Mouse (Mus musculus): ENCODE measurements at regions not wholly inside any gene's neighbourhood (a gene's known extent, or its start where the extent isn't known, plus 50 kb on each side); places are given as distances from the start of the nearest gene placed in this dataset.

- Histone ChIP-seq H3K9ac (ENCODE audit: low read length) (no peak overlapping the region), H3K36me3 (ENCODE audit: control insufficient read depth, insufficient read depth, low read length) (no peaks in the 10 kb centered on the region), H3K27ac (ENCODE audit: low read depth, low read length) (no peak overlapping the region), H3K4me1 (ENCODE audit: control insufficient read depth, insufficient read depth, low read length) (no peaks in the 10 kb centered on the region), H3K4me2 (ENCODE audit: low read depth) (no peak overlapping the region), H3K27me3 (ENCODE audit: control insufficient read depth, insufficient read depth, low read length) (no peaks in the 10 kb centered on the region), H3K9me3 (ENCODE audit: control insufficient read depth, low read length) (no peaks in the 10 kb centered on the region), H3K4me3 (ENCODE audit: low read depth, low read length) (no peak overlapping the region)
- ATAC-seq (ENCODE audit: insufficient read depth, low FRiP score, low TSS enrichment) (no peak), DNase-seq (ENCODE audit: low spot score) (no peak)
- WGBS, result 83% methylated on average over 3 of the region's 3 CpGs
Observed at GRCm38 (mm10) chr5:75267766-75268165, 115.7 kb downstream of the Pdgfra start.

- Histone ChIP-seq H3K9ac (ENCODE audit: low read length) (no peak overlapping the region), H3K27ac (ENCODE audit: low read depth, low read length) (no peak overlapping the region), H3K36me3 (ENCODE audit: control insufficient read depth, insufficient read depth, low read length) (no peaks in the 10 kb centered on the region), H3K4me1 (ENCODE audit: control insufficient read depth, insufficient read depth, low read length) (no peaks in the 10 kb centered on the region), H3K4me2 (ENCODE audit: low read depth) (no peak overlapping the region), H3K4me3 (ENCODE audit: low read depth, low read length) (no peak overlapping the region), H3K27me3 (ENCODE audit: control insufficient read depth, insufficient read depth, low read length) (no peaks in the 10 kb centered on the region), H3K9me3 (ENCODE audit: control insufficient read depth, low read length) (no peaks in the 10 kb centered on the region)
- DNase-seq (ENCODE audit: low spot score), result no peak
- ATAC-seq (ENCODE audit: insufficient read depth, low FRiP score, low TSS enrichment), result no peak
- WGBS, result 90% methylated on average over 3 of the region's 3 CpGs
Observed at GRCm38 (mm10) chr5:75278041-75278440, 125.9 kb downstream of the Pdgfra start.

- ATAC-seq (ENCODE audit: insufficient read depth, low FRiP score, low TSS enrichment), result no peak
- DNase-seq (ENCODE audit: low spot score), result no peak
- Histone ChIP-seq H3K4me1 (ENCODE audit: control insufficient read depth, insufficient read depth, low read length) (no peaks in the 10 kb centered on the region), H3K4me3 (ENCODE audit: low read depth, low read length) (no peak overlapping the region), H3K27me3 (ENCODE audit: control insufficient read depth, insufficient read depth, low read length) (no peaks in the 10 kb centered on the region), H3K27ac (ENCODE audit: low read depth, low read length) (no peak overlapping the region), H3K4me2 (ENCODE audit: low read depth) (no peak overlapping the region), H3K9ac (ENCODE audit: low read length) (no peak overlapping the region), H3K9me3 (ENCODE audit: control insufficient read depth, low read length) (no peaks in the 10 kb centered on the region), H3K36me3 (ENCODE audit: control insufficient read depth, insufficient read depth, low read length) (no peaks in the 10 kb centered on the region)
- WGBS, result 86% methylated on average over 1 of the region's 1 CpGs
Observed at GRCm38 (mm10) chr5:75279561-75280171, 127.6 kb downstream of the Pdgfra start.

GRCm38 (mm10) chr5:75280698-75281097 lies 128.6 kb downstream of the Pdgfra start:
- Histone ChIP-seq H3K4me1 (ENCODE audit: control insufficient read depth, insufficient read depth, low read length) (no peaks in the 10 kb centered on the region), H3K9me3 (ENCODE audit: control insufficient read depth, low read length) (no peaks in the 10 kb centered on the region), H3K4me2 (ENCODE audit: low read depth) (no peak overlapping the region), H3K27me3 (ENCODE audit: control insufficient read depth, insufficient read depth, low read length) (no peaks in the 10 kb centered on the region), H3K9ac (ENCODE audit: low read length) (no peak overlapping the region), H3K27ac (ENCODE audit: low read depth, low read length) (no peak overlapping the region), H3K36me3 (ENCODE audit: control insufficient read depth, insufficient read depth, low read length) (no peaks in the 10 kb centered on the region), H3K4me3 (ENCODE audit: low read depth, low read length) (no peak overlapping the region)
- ATAC-seq (ENCODE audit: insufficient read depth, low FRiP score, low TSS enrichment) (no peak), DNase-seq (ENCODE audit: low spot score) (no peak)
- 79% methylated on average over 3 of the region's 3 CpGs for WGBS

GRCm38 (mm10) chr5:75281510-75281909 lies 129.4 kb downstream of the Pdgfra start:
- Histone ChIP-seq H3K4me1 (ENCODE audit: control insufficient read depth, insufficient read depth, low read length) (no peaks in the 10 kb centered on the region), H3K9me3 (ENCODE audit: control insufficient read depth, low read length) (no peaks in the 10 kb centered on the region), H3K4me3 (ENCODE audit: low read depth, low read length) (no peak overlapping the region), H3K4me2 (ENCODE audit: low read depth) (no peak overlapping the region), H3K27ac (ENCODE audit: low read depth, low read length) (no peak overlapping the region), H3K36me3 (ENCODE audit: control insufficient read depth, insufficient read depth, low read length) (no peaks in the 10 kb centered on the region), H3K9ac (ENCODE audit: low read length) (no peak overlapping the region), H3K27me3 (ENCODE audit: control insufficient read depth, insufficient read depth, low read length) (no peaks in the 10 kb centered on the region)
- DNase-seq (ENCODE audit: low spot score), result no peak
- ATAC-seq (ENCODE audit: insufficient read depth, low FRiP score, low TSS enrichment), result no peak
- WGBS, result 91% methylated on average over 7 of the region's 7 CpGs

GRCm38 (mm10) chr5:75282617-75283016 lies 130.5 kb downstream of the Pdgfra start:
- Histone ChIP-seq H3K4me1 (ENCODE audit: control insufficient read depth, insufficient read depth, low read length) (no peaks in the 10 kb centered on the region), H3K9me3 (ENCODE audit: control insufficient read depth, low read length) (no peaks in the 10 kb centered on the region), H3K4me3 (ENCODE audit: low read depth, low read length) (no peak overlapping the region), H3K27me3 (ENCODE audit: control insufficient read depth, insufficient read depth, low read length) (no peaks in the 10 kb centered on the region), H3K4me2 (ENCODE audit: low read depth) (no peak overlapping the region), H3K9ac (ENCODE audit: low read length) (no peak overlapping the region), H3K27ac (ENCODE audit: low read depth, low read length) (no peak overlapping the region), H3K36me3 (ENCODE audit: control insufficient read depth, insufficient read depth, low read length) (no peaks in the 10 kb centered on the region)
- 74% methylated on average over 4 of the region's 4 CpGs for WGBS
- DNase-seq (ENCODE audit: low spot score), result no peak
- ATAC-seq (ENCODE audit: insufficient read depth, low FRiP score, low TSS enrichment), result no peak

GRCm38 (mm10) chr5:75283841-75284240 lies 131.7 kb downstream of the Pdgfra start:
- Histone ChIP-seq H3K9ac (ENCODE audit: low read length) (no peak overlapping the region), H3K4me1 (ENCODE audit: control insufficient read depth, insufficient read depth, low read length) (no peaks in the 10 kb centered on the region), H3K36me3 (ENCODE audit: control insufficient read depth, insufficient read depth, low read length) (no peaks in the 10 kb centered on the region), H3K4me2 (ENCODE audit: low read depth) (no peak overlapping the region), H3K27me3 (ENCODE audit: control insufficient read depth, insufficient read depth, low read length) (no peaks in the 10 kb centered on the region), H3K27ac (ENCODE audit: low read depth, low read length) (no peak overlapping the region), H3K9me3 (ENCODE audit: control insufficient read depth, low read length) (no peaks in the 10 kb centered on the region), H3K4me3 (ENCODE audit: low read depth, low read length) (no peak overlapping the region)
- ATAC-seq (ENCODE audit: insufficient read depth, low FRiP score, low TSS enrichment) (no peak), DNase-seq (ENCODE audit: low spot score) (no peak)
- 85% methylated on average over 5 of the region's 5 CpGs for WGBS

- no peak overlapping the region for H3K27ac ChIP-seq (ENCODE audit: low read depth, low read length)
- no peaks in the 10 kb centered on the region for H3K27me3 ChIP-seq (ENCODE audit: control insufficient read depth, insufficient read depth, low read length)
- DNase-seq (ENCODE audit: low spot score) (no peak), ATAC-seq (ENCODE audit: insufficient read depth, low FRiP score, low TSS enrichment) (no peak)
- H3K9ac ChIP-seq (ENCODE audit: low read length), result no peak overlapping the region
- H3K9me3 ChIP-seq (ENCODE audit: control insufficient read depth, low read length), result no peaks in the 10 kb centered on the region
- no peak overlapping the region for H3K4me2 ChIP-seq (ENCODE audit: low read depth)
- no peaks in the 10 kb centered on the region for H3K4me1 ChIP-seq (ENCODE audit: control insufficient read depth, insufficient read depth, low read length)
- H3K36me3 ChIP-seq (ENCODE audit: control insufficient read depth, insufficient read depth, low read length), result no peaks in the 10 kb centered on the region
- no peak overlapping the region for H3K4me3 ChIP-seq (ENCODE audit: low read depth, low read length)
- WGBS, result 82% methylated on average over 10 of the region's 10 CpGs
Observed at GRCm38 (mm10) chr5:75285950-75286349, 133.9 kb downstream of the Pdgfra start.

GRCm38 (mm10) chr5:75295676-75296075 lies 143.6 kb downstream of the Pdgfra start:
- Histone ChIP-seq H3K4me1 (ENCODE audit: control insufficient read depth, insufficient read depth, low read length) (no peaks in the 10 kb centered on the region), H3K4me3 (ENCODE audit: low read depth, low read length) (no peak overlapping the region), H3K4me2 (ENCODE audit: low read depth) (no peak overlapping the region), H3K36me3 (ENCODE audit: control insufficient read depth, insufficient read depth, low read length) (no peaks in the 10 kb centered on the region), H3K27ac (ENCODE audit: low read depth, low read length) (no peak overlapping the region), H3K27me3 (ENCODE audit: control insufficient read depth, insufficient read depth, low read length) (no peaks in the 10 kb centered on the region), H3K9ac (ENCODE audit: low read length) (no peak overlapping the region), H3K9me3 (ENCODE audit: control insufficient read depth, low read length) (no peaks in the 10 kb centered on the region)
- no peak for DNase-seq (ENCODE audit: low spot score)
- no peak for ATAC-seq (ENCODE audit: insufficient read depth, low FRiP score, low TSS enrichment)
- 76% methylated on average over 2 of the region's 2 CpGs for WGBS
